Mouse (Mus musculus) hindbrain, postnatal 0 days (tissue): ENCODE measurements around the gene Krt34. TPM values are rescaled to one million over a fixed set of nuclear protein-coding genes. Genes with fewer than 3 reads are reported as not detected.

Source experiments
- ATAC-seq: fragments of 200-750 bp; cut with Nextera tagmentation; 2 replicates; pipeline ENCODE4 v1.8.0; 2017; ENCODE audit warnings: mild to moderate bottlenecking, moderate TSS enrichment, moderate library complexity
- DNase-seq: peaks from one replicate; pipeline ENCODE4 v3.0.0-alpha.2; 2015; ENCODE audit warnings: low spot score
- H3K27ac ChIP-seq: fragments of 300-500 bp; sonication (generic); 2 replicates; pipeline ENCODE4 v1.5.1; 2014; ENCODE audit warnings: mild to moderate bottlenecking
- H3K27me3 ChIP-seq: fragments of 300-500 bp; sonication (generic); 2 replicates; pipeline ENCODE4 v1.6.1; 2014; ENCODE audit warnings: low read length, mixed read lengths; ENCODE audit not compliant: insufficient read depth
- H3K36me3 ChIP-seq: fragments of 300-500 bp; sonication (generic); 2 replicates; pipeline ENCODE4 v1.6.1; 2014; ENCODE audit warnings: low read length, mixed read lengths; ENCODE audit not compliant: insufficient read depth
- H3K4me1 ChIP-seq: fragments of 300-500 bp; sonication (generic); 2 replicates; pipeline ENCODE4 v1.6.1; 2014; ENCODE audit warnings: antibody characterized with exemption, low read length, mixed read lengths; ENCODE audit not compliant: insufficient read depth
- H3K4me2 ChIP-seq: fragments of 300-500 bp; sonication (generic); 2 replicates; pipeline ENCODE4 v1.6.1; 2014; ENCODE audit warnings: low read depth, mild to moderate bottlenecking, low read length, moderate library complexity, mixed read lengths
- H3K4me3 ChIP-seq: fragments of 300-500 bp; sonication (generic); 2 replicates; pipeline ENCODE4 v1.5.1; 2014; ENCODE audit warnings: low read length
- H3K9ac ChIP-seq: fragments of 300-500 bp; sonication (generic); replicated peaks from 2 replicates; pipeline ENCODE4 v1.6.1; 2014; ENCODE audit warnings: mild to moderate bottlenecking, low read length, moderate library complexity, mixed read lengths
- H3K9me3 ChIP-seq: fragments of 300-500 bp; sonication (generic); 2 replicates; pipeline ENCODE4 v1.6.1; 2016; ENCODE audit warnings: low read length, mixed read lengths
- CTCF ChIP-seq: IDR thresholded peaks from 2 replicates; pipeline ENCODE4 v1.5.1; 2016; ENCODE audit warnings: antibody characterized with exemption, control low read depth, low read depth
- WGBS: fragments of 180-500 bp; shearing (Covaris S2); extraction: QIAGEN DNeasy Blood & Tissue Kit; methylation state at CpG from one replicate; pipeline ENCODE4 v1.1.7; 2014; 5-methylcytosine and 5-hydroxymethylcytosine counted together
- polyA plus RNA-seq: library from polyadenylated mRNA; unstranded; fragments of >200 nt; fragmentation: Nextera tagmentation; extraction: Ambion mirVana; gene quantifications from 2 replicates; pipeline ENCODE4 v1.2.1, GENCODE M21; 2015
- total RNA-seq: library from RNA; depleted of rRNA; stranded (reverse); fragments of >200 nt; gene quantifications from 2 replicates; pipeline ENCODE4 v1.2.3, GENCODE M21; 2014

The Krt34 gene
- total and polyA plus RNA-seq, 2 experiments from 2014 or later = not detected

DNA sequence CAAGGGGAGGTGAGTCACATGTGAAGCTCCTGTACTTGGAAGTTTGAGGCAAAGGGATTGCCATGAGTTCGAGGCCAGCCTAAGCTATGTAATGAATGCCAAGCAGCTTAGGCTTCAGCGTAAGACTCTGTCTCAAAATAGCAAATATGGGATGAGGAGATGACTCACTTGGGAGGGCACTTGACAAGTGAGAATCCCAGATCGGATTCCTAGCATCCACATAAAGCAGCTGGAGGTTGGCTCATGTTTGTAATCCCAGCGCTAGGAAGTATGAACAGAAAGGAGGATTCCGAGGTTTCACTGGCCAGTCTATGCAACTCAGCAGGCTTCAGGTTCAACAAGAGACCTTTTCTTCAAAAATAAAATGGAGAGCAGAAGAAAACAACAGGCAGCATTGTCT, 19.9 kb downstream of the Krt34 start:
- Histone ChIP-seq H3K9ac (no peak overlapping the region), H3K4me3 (no peak overlapping the region), H3K9me3 (no peaks in the 10 kb centered on the region), H3K4me1 (no peaks in the 10 kb centered on the region), H3K4me2 (no peak overlapping the region), H3K27me3 (no peaks in the 10 kb centered on the region), H3K27ac (no peak overlapping the region), H3K36me3 (no peaks in the 10 kb centered on the region)
- ATAC-seq (no peak), DNase-seq (no peak)
- TF ChIP-seq CTCF = no peak
- 73% methylated on average over 5 of the region's 5 CpGs for WGBS

DNA sequence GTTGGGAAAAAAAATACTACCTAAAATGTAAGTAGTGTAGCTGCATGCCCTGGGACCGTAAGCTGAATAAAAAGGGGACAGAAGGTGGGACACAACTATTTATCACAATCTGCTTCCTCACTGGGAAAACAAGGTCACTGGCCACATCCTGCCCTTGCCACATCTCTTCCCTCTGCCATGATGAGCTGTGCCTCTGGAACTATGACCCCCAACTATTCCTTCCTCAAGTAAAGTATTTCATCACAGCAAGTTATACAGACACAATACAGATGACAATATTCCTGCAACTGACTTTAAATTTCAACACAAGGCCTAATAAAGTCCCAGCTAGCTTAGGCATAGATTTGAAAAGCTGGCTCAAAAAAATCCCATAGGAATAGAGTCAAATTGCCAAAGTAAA, 21.9 kb downstream of the Krt34 start:
- H3K9ac ChIP-seq = no peak overlapping the region
- no peak overlapping the region for H3K27ac ChIP-seq
- DNase-seq (no peak), ATAC-seq (no peak)
- H3K4me3 ChIP-seq = no peak overlapping the region
- no peaks in the 10 kb centered on the region for H3K4me1 ChIP-seq
- no peaks in the 10 kb centered on the region for H3K36me3 ChIP-seq
- 85% methylated on average over 1 of the region's 1 CpGs for WGBS
- no peak for TF ChIP-seq CTCF
- H3K27me3 ChIP-seq = no peaks in the 10 kb centered on the region
- no peak overlapping the region for H3K4me2 ChIP-seq
- no peaks in the 10 kb centered on the region for H3K9me3 ChIP-seq

DNA sequence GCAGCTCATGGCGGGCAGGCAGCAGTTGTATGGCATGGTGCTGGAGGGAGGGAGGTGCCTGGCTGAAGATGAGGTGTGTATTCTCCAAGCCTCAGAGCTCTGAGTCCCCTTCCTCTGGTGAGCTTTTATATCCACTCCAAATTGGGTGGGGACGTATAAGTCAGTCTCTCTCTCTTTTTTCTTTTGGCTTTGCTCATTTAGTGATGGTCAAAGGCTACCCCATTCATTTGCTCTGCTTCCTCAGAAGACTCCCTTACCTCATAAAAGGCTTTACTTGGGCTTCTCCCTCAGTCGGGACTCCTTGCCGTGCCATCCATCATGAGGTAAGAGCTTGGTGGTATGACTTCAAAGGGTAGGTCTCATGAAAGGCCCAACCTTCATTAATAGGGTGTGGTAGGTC, 25.2 kb downstream of the Krt34 start, which contains the start of gene Krt33a:
Gene Krt33a (minus strand): TSS at position 101 of the 400 bp plus-strand sequence.
- Histone ChIP-seq H3K4me1 (no peaks in the 10 kb centered on the region), H3K36me3 (no peaks in the 10 kb centered on the region), H3K4me2 (no peak within 1 kb of the TSS), H3K4me3 (no peak within 1 kb of the TSS), H3K9me3 (no peaks in the 10 kb centered on the region), H3K27me3 (no peaks in the 10 kb centered on the region), H3K27ac (no peak within 1 kb of the TSS), H3K9ac (no peak within 1 kb of the TSS)
- TF ChIP-seq CTCF = no peak
- DNase-seq = no peak
- 93% methylated on average over 4 of the region's 4 CpGs for WGBS
- ATAC-seq = no peak

DNA sequence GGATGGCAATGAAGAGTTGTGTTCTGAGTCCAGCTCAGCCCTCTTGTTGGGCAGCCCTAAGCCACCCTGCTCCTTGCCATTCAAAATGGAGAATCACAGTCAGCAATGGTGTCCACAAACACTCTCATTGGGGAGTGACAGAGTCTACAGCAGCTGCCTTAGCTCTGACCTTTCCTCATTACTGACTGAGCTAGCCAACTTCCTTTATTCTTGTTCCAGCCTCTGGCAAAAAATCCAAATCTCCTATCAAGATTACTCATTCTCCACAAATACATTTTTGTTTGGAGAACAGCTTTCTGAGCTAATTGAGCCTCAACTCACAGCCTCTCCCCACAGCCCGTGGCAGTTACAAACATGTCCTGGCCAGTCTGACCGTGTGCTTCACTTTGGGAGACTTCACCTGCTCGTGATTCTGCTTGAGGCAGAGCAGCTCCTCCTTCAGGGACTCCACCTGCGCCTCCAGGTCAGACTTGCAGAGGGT, 27.6 kb downstream of the Krt34 start:
- Histone ChIP-seq H3K9ac (no peak overlapping the region), H3K4me2 (no peak overlapping the region), H3K36me3 (no peaks in the 10 kb centered on the region), H3K27ac (no peak overlapping the region), H3K27me3 (no peaks in the 10 kb centered on the region), H3K4me1 (no peaks in the 10 kb centered on the region), H3K9me3 (no peaks in the 10 kb centered on the region), H3K4me3 (no peak overlapping the region)
- 69% methylated on average over 4 of the region's 4 CpGs for WGBS
- ATAC-seq (no peak), DNase-seq (no peak)
- TF ChIP-seq CTCF = no peak

DNA sequence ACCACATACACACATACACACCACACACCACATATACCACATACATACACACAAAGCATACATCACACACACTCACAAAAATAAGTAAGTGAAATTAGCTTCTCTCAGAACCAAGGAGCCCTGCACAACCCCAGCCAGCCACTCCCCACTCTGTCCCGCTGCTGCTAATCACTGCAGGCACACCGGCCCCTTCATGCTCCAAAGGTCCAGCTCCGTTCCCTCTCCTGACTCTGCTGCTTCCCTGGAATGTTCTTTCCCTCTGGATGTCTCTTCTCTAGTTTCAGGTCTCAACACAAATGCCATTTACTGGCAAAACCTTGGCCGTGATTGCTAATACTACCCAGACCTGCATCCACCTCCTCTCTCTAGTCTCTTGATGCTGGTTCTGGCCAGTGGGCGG, 30.7 kb downstream of the Krt34 start:
- TF ChIP-seq CTCF = no peak
- ATAC-seq (no peak), DNase-seq (no peak)
- Histone ChIP-seq H3K9ac (no peak overlapping the region), H3K27me3 (no peaks in the 10 kb centered on the region), H3K4me2 (no peak overlapping the region), H3K9me3 (no peaks in the 10 kb centered on the region), H3K36me3 (no peaks in the 10 kb centered on the region), H3K27ac (no peak overlapping the region), H3K4me3 (no peak overlapping the region), H3K4me1 (no peaks in the 10 kb centered on the region)
- WGBS = 84% methylated on average over 5 of the region's 5 CpGs

DNA sequence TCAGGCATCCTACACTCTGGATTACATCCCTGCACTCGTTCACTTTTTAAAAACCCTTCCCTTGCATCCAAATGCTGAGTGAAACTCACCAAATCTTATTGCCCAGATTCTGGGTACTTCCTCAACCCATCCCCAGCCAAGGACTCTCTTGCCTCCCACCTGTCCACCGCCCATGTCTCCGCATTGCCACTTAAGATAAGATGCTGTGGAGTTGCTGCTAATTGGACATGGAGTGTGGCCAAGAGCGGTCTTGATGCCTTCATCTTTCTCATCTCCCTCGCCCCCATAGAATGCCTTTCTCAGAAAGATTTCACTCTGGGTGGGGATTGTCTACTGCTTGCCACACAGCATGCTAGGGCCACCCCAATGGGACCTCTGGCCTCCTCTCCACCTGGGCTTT, 33.0 kb downstream of the Krt34 start:
- no peak overlapping the region for H3K4me2 ChIP-seq
- H3K27ac ChIP-seq = no peak overlapping the region
- H3K9ac ChIP-seq = no peak overlapping the region
- WGBS = 81% methylated on average over 5 of the region's 5 CpGs
- no peak for ATAC-seq
- H3K36me3 ChIP-seq = no peaks in the 10 kb centered on the region
- H3K4me3 ChIP-seq = no peak overlapping the region
- TF ChIP-seq CTCF = no peak
- no peaks in the 10 kb centered on the region for H3K4me1 ChIP-seq
- H3K27me3 ChIP-seq = no peaks in the 10 kb centered on the region
- H3K9me3 ChIP-seq = no peaks in the 10 kb centered on the region
- DNase-seq = no peak

DNA sequence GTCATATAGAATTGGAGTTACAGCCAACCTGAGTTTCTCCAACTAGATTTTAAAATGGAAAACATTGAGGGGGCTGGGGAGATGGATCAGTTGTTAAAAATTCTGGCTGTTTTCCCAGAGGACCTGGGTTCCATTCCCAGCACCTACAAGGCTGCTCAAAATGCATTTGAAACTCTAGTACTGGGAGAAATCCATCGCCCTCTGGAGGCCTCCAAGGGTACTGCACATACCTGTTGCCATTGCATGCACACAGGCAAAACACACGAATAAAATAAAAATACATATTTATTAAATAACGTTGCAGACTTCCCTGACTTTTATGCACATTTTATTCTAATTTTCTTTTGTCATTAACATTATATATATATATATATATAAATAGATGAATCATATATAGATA, 34.7 kb downstream of the Krt34 start:
- 57% methylated on average over 3 of the region's 3 CpGs for WGBS

More for the DNA sequence above, 34.7 kb downstream of the Krt34 start:
- no peaks in the 10 kb centered on the region for H3K36me3 ChIP-seq
- H3K27ac ChIP-seq = no peak overlapping the region
- no peak for DNase-seq
- no peak overlapping the region for H3K4me3 ChIP-seq
- TF ChIP-seq CTCF = peak; percentile 46
- H3K9me3 ChIP-seq = 0 out of 2 replicates have a peak, but pooled peaks cover 1% of the 10 kb centered on the region
- no peak overlapping the region for H3K9ac ChIP-seq
- no peak for ATAC-seq
- no peak overlapping the region for H3K4me2 ChIP-seq
- H3K27me3 ChIP-seq = no peaks in the 10 kb centered on the region
- H3K4me1 ChIP-seq = no peaks in the 10 kb centered on the region
